Mouse (Mus musculus) heart, postnatal 0 days (tissue): ENCODE results near the gene Sebox. TPM values are rescaled to one million over a fixed set of nuclear protein-coding genes. Genes with fewer than 3 reads are reported as not detected.

Experiments
- ATAC-seq: fragments of 200-750 bp; cut with Nextera tagmentation; 2 replicates; pipeline ENCODE4 v1.8.0; 2017; ENCODE audit warnings: low read depth, moderate number of reproducible peaks, moderate library complexity; ENCODE audit not compliant: insufficient read depth
- DNase-seq: peaks from one replicate; pipeline ENCODE4 v3.0.0-alpha.2; 2016; ENCODE audit warnings: low spot score
- H3K27ac ChIP-seq: fragments of 300-500 bp; sonication (generic); 2 replicates; pipeline ENCODE4 v1.5.1; 2014; ENCODE audit warnings: low read depth, mild to moderate bottlenecking
- H3K27me3 ChIP-seq: fragments of 300-500 bp; sonication (generic); 2 replicates; pipeline ENCODE4 v1.6.1; 2014; ENCODE audit warnings: low read length, mixed read lengths; ENCODE audit not compliant: control insufficient read depth, insufficient read depth
- H3K36me3 ChIP-seq: fragments of 300-500 bp; sonication (generic); replicated peaks from 2 replicates; pipeline ENCODE4 v1.6.1; 2014; ENCODE audit warnings: low read length, mixed read lengths; ENCODE audit not compliant: control insufficient read depth, insufficient read depth
- H3K4me1 ChIP-seq: fragments of 300-500 bp; sonication (generic); 2 replicates; pipeline ENCODE4 v1.6.1; 2014; ENCODE audit warnings: antibody characterized with exemption; ENCODE audit not compliant: control insufficient read depth, insufficient read depth
- H3K4me2 ChIP-seq: fragments of 300-500 bp; sonication (generic); 2 replicates; pipeline ENCODE4 v1.6.1; 2014; ENCODE audit warnings: low read depth, mild to moderate bottlenecking, low read length, moderate library complexity
- H3K4me3 ChIP-seq: fragments of 300-500 bp; sonication (generic); 2 replicates; pipeline ENCODE4 v1.5.1; 2014; ENCODE audit warnings: low read depth, low read length
- H3K9ac ChIP-seq: fragments of 300-500 bp; sonication (generic); replicated peaks from 2 replicates; pipeline ENCODE4 v1.6.1; 2014; ENCODE audit warnings: low read depth, low read length, mixed read lengths
- H3K9me3 ChIP-seq: fragments of 300-500 bp; sonication (generic); replicated peaks from 2 replicates; pipeline ENCODE4 v1.6.1; 2016; ENCODE audit warnings: low read length; ENCODE audit not compliant: control insufficient read depth
- CTCF ChIP-seq: IDR thresholded peaks from 2 replicates; pipeline ENCODE4 v1.5.1; 2016; ENCODE audit warnings: antibody characterized with exemption, control low read depth, low read depth
- EP300 ChIP-seq: IDR thresholded peaks from 2 replicates; pipeline ENCODE4 v1.6.1; 2016; ENCODE audit warnings: antibody characterized with exemption, low read depth
- WGBS: fragments of 180-500 bp; shearing (Covaris S2); extraction: QIAGEN DNeasy Blood & Tissue Kit; methylation state at CpG from one replicate; pipeline ENCODE4 v1.1.7; 2014; 5-methylcytosine and 5-hydroxymethylcytosine counted together
- polyA plus RNA-seq: library from polyadenylated mRNA; unstranded; fragments of >200 nt; fragmentation: Nextera tagmentation; extraction: Ambion mirVana; gene quantifications from 2 replicates; pipeline ENCODE4 v1.2.1, GENCODE M21; 2015
- total RNA-seq: library from RNA; depleted of rRNA; stranded (reverse); fragments of >200 nt; gene quantifications from 2 replicates; pipeline ENCODE4 v1.2.3, GENCODE M21; 2014; ENCODE audit warnings: low replicate concordance

The Sebox gene
- total and polyA plus RNA-seq, 2 experiments from 2014 or later, result not detected

- Histone ChIP-seq H3K4me2 (no peak overlapping the region), H3K36me3 (peaks cover 94% of the 10 kb centered on the region), H3K9ac (no peak overlapping the region), H3K27ac (no peak overlapping the region), H3K4me1 (no peaks in the 10 kb centered on the region), H3K27me3 (no peaks in the 10 kb centered on the region), H3K9me3 (no peaks in the 10 kb centered on the region), H3K4me3 (no peak overlapping the region)
- 78% methylated on average over 10 of the region's 10 CpGs for WGBS
- no peak for ATAC-seq
- DNase-seq, result no peak
- TF ChIP-seq CTCF (no peak), EP300 (no peak)
Measured at GRCm38 (mm10) chr11:78518931-78519330, 15.7 kb downstream of the Sebox start.

DNA sequence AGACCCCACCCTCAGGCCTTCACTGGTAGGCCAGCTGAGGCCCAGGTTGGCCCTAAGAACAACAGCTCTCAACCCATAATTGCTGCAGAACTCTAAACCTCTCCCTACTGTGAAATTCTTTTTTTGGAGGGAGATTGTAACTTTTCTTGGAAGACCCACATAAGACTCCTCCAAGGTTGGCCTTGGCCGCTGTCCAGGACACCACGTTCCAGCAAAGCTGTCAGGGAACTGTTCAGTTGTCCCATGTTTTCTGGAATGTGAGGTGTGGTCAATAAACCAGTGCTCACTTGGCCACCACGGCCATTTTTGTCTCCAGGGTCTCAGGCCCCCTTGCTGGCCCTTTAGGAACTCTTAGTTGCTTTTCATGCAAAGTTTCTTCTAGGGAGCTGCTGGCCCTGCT lies 18.6 kb downstream of the Sebox start:
- Histone ChIP-seq H3K27ac (no peak overlapping the region), H3K36me3 (peaks cover 95% of the 10 kb centered on the region)
- 77% methylated on average over 3 of the region's 3 CpGs for WGBS

GRCm38 (mm10) chr11:78522481-78522997 lies 19.3 kb downstream of the Sebox start:
- WGBS, result 100% methylated on average over 1 of the region's 1 CpGs
- Histone ChIP-seq H3K27me3 (no peaks in the 10 kb centered on the region), H3K9me3 (no peaks in the 10 kb centered on the region), H3K27ac (no peak overlapping the region), H3K36me3 (peaks cover 100% of the 10 kb centered on the region), H3K9ac (no peak overlapping the region), H3K4me1 (no peaks in the 10 kb centered on the region), H3K4me3 (no peak overlapping the region), H3K4me2 (no peak overlapping the region)
- TF ChIP-seq CTCF (peak; percentile 50), EP300 (no peak)
- ATAC-seq (peak; percentile 39; the same call in 1 of the 2 replicates), DNase-seq (peak; percentile 23)

More for the DNA sequence above, 18.6 kb downstream of the Sebox start:
- no peak overlapping the region for H3K4me2 ChIP-seq
- H3K9ac ChIP-seq, result no peak overlapping the region
- no peaks in the 10 kb centered on the region for H3K4me1 ChIP-seq
- no peak overlapping the region for H3K4me3 ChIP-seq
- no peak for ATAC-seq
- DNase-seq, result no peak
- H3K27me3 ChIP-seq, result no peaks in the 10 kb centered on the region
- no peak for TF ChIP-seq EP300
- no peak for TF ChIP-seq CTCF
- H3K9me3 ChIP-seq, result no peaks in the 10 kb centered on the region

GRCm38 (mm10) chr11:78523241-78523955 lies 20.2 kb downstream of the Sebox start:
- ATAC-seq (no peak), DNase-seq (no peak)
- Histone ChIP-seq H3K4me3 (no peak overlapping the region), H3K27ac (no peak overlapping the region), H3K4me2 (no peak overlapping the region), H3K27me3 (no peaks in the 10 kb centered on the region), H3K9me3 (no peaks in the 10 kb centered on the region), H3K4me1 (no peaks in the 10 kb centered on the region), H3K9ac (no peak overlapping the region), H3K36me3 (peaks cover 99% of the 10 kb centered on the region)
- TF ChIP-seq CTCF (0 out of 2 replicates have a peak, but pooled peaks have one; percentile 3), EP300 (no peak)
- 62% methylated on average over 9 of the region's 9 CpGs for WGBS

DNA sequence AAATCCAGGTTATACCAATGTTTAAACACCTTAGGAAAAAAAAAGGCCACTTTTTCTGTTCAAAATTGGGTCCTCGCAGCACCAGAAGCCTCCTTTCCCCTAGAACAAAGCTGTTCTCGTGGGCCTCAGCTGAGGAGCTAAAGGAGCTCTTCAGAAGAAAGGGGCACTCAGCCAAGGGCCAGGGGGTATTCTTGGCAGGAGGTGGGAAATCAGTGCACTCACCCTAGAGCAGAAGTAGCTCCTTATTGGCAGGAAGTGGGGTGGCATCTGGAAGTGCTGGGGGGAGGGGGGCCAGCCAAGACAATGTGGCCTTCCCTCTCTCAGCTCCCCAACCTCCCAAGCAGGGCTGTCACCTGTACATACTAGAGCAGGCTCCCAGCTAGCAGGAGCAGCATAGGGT lies 21.6 kb downstream of the Sebox start:
- Histone ChIP-seq H3K27ac (no peak overlapping the region), H3K9ac (no peak overlapping the region), H3K9me3 (no peaks in the 10 kb centered on the region), H3K27me3 (no peaks in the 10 kb centered on the region), H3K4me2 (no peak overlapping the region), H3K4me1 (no peaks in the 10 kb centered on the region), H3K36me3 (peaks cover 95% of the 10 kb centered on the region), H3K4me3 (no peak overlapping the region)
- no peak for TF ChIP-seq EP300
- no peak for TF ChIP-seq CTCF
- ATAC-seq, result no peak
- DNase-seq, result no peak
- 84% methylated on average over 2 of the region's 2 CpGs for WGBS
